Mouse (Mus musculus): Measurements from ENCODE around the gene Wdr17. TPM values are rescaled to one million over a fixed set of nuclear protein-coding genes. Genes with fewer than 3 reads are reported as not detected.

The Wdr17 gene
- polyA plus RNA-seq, 1 experiment from 2014 or later: 19.2 TPM

DNA sequence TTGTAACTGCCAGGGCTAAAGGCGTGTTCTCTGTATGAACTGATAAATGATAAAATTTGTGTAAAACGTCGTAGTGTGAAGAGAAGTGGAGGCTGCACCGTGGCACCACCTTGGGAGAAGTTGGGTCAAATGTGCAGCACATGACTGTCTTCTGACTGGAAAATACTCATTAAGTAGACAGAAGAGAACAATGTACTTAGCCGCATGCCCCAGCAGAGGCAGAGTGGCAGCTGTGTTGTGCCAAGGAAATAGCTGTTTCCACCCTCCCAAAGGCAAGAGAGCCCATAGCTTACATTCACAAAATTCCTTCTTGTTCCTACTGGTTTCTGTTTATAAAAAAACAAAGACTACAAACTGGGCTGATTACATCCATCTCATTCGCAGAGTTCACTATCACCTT lies 78.8 kb downstream of the Wdr17 start:
- Histone ChIP-seq H3K36me3 (ENCODE audit: control insufficient read depth, insufficient read depth) (no peaks in the 10 kb centered on the region), H3K9me3 (ENCODE audit: control insufficient read depth, low read length) (no peaks in the 10 kb centered on the region), H3K4me3 (replicated peaks; ENCODE audit: low read length) (no peak overlapping the region), H3K4me2 (ENCODE audit: low read length) (no peak overlapping the region), H3K4me1 (replicated peaks; ENCODE audit: control insufficient read depth, insufficient read depth, low read length) (peaks cover 3% of the 10 kb centered on the region), H3K27ac (ENCODE audit: low read length) (no peak overlapping the region), H3K9ac (replicated peaks; ENCODE audit: low read depth, low read length) (no peak overlapping the region), H3K27me3 (replicated peaks; ENCODE audit: control insufficient read depth, insufficient read depth, low read length) (no peaks in the 10 kb centered on the region)
- peak; percentile 77 for ATAC-seq
- 44% methylated on average over 6 of the region's 6 CpGs for WGBS

DNA sequence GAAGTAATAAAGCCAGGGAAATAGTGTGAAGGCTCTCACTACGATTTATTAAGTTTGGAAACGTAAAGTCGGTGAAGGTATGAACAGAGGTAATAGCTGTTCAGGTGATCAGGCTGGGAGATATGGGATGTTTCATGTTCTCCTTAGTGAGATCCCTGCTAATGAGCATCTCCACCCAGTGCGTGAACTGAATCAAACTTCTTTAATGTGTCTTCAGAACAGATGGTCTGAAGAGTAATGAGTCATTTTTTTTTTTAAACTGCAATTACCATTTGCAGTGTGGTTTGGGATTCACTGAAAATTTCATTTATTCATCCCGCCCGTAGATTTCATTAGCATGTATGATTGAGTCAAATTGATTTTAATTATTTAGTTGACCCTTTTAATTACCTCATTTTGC lies 80.8 kb downstream of the Wdr17 start:
- 56% methylated on average over 6 of the region's 6 CpGs for WGBS

DNA sequence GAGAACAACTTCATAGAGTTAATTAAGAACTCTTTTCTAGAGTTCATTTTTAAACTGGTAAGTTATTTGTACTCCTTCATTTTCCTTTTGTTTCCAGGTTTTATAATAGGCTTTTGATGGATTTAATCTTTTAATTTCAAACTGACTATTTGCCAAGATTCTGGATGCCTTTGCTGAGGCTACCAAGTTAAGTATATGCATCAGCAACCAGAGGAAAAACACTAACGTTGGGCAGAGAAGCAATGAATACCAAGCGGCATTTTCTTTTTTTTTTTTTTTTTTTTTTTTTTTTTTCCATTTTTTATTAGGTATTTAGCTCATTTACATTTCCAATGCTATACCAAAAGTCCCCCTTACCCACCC lies 94.3 kb downstream of the Wdr17 start:
- 47% methylated on average over 2 of the region's 2 CpGs for whole genome bisulfite sequencing
- H3K27me3 ChIP-seq (replicated peaks; ENCODE audit: control insufficient read depth, insufficient read depth, low read length): no peaks in the 10 kb centered on the region
- no peak overlapping the region for H3K4me2 ChIP-seq (ENCODE audit: low read length)
- no peak for ATAC-seq
- no peaks in the 10 kb centered on the region for H3K4me1 ChIP-seq (replicated peaks; ENCODE audit: control insufficient read depth, insufficient read depth, low read length)
- H3K9me3 ChIP-seq (ENCODE audit: control insufficient read depth, low read length): no peaks in the 10 kb centered on the region
- H3K9ac ChIP-seq (replicated peaks; ENCODE audit: low read depth, low read length): no peak overlapping the region
- no peaks in the 10 kb centered on the region for H3K36me3 ChIP-seq (ENCODE audit: control insufficient read depth, insufficient read depth)
- no peak overlapping the region for H3K27ac ChIP-seq (ENCODE audit: low read length)
- no peak overlapping the region for H3K4me3 ChIP-seq (replicated peaks; ENCODE audit: low read length)

More for the DNA sequence above, 80.8 kb downstream of the Wdr17 start:
- Histone ChIP-seq H3K4me2 (ENCODE audit: low read length) (no peak overlapping the region), H3K9ac (replicated peaks; ENCODE audit: low read depth, low read length) (no peak overlapping the region), H3K4me1 (replicated peaks; ENCODE audit: control insufficient read depth, insufficient read depth, low read length) (peaks cover 3% of the 10 kb centered on the region), H3K27me3 (replicated peaks; ENCODE audit: control insufficient read depth, insufficient read depth, low read length) (no peaks in the 10 kb centered on the region), H3K9me3 (ENCODE audit: control insufficient read depth, low read length) (no peaks in the 10 kb centered on the region), H3K36me3 (ENCODE audit: control insufficient read depth, insufficient read depth) (no peaks in the 10 kb centered on the region), H3K27ac (ENCODE audit: low read length) (no peak overlapping the region), H3K4me3 (replicated peaks; ENCODE audit: low read length) (no peak overlapping the region)
- ATAC-seq: peak; percentile 63

DNA sequence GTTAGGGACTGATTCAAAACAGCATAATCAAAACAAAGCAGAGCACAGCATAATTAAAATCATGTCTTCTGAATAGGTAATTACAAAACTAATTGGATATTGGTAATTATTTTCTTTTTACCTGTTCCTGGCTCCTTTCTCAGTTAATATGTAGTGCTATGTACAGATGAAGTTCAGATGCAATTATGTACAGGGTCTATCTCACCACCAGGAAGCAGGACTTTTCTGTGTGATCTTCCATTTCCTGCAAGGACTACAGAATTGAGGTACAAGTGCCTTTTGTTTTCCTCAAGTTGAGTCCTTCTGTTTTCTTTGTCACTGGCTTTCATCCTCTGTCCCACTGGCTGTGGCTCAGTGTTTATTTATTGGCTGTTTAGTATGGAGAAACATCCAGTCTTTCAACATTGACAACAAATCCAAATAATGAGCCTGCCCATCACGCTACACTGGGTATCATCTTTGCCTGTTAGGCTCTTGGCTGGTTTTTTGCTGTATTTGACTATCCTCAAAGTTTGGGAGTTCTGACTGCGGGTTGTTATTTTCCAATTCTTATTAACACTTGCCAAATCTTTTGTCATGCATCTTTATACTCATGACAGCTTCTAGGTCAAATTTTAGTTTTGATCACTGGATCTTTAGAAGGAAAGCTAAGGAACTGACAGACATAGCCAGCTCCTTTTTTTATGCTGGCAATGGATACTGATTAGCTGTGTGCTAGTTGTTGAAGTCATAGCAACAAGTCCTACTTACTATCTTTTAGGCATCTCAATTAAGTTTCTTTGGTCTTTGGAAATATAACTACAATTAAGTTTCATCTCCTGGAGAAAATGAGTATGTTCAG lies 94.9 kb downstream of the Wdr17 start:
- ATAC-seq: peak; percentile 61; the same call in 1 of the 2 replicates
- 39% methylated on average over 2 of the region's 2 CpGs for WGBS

DNA sequence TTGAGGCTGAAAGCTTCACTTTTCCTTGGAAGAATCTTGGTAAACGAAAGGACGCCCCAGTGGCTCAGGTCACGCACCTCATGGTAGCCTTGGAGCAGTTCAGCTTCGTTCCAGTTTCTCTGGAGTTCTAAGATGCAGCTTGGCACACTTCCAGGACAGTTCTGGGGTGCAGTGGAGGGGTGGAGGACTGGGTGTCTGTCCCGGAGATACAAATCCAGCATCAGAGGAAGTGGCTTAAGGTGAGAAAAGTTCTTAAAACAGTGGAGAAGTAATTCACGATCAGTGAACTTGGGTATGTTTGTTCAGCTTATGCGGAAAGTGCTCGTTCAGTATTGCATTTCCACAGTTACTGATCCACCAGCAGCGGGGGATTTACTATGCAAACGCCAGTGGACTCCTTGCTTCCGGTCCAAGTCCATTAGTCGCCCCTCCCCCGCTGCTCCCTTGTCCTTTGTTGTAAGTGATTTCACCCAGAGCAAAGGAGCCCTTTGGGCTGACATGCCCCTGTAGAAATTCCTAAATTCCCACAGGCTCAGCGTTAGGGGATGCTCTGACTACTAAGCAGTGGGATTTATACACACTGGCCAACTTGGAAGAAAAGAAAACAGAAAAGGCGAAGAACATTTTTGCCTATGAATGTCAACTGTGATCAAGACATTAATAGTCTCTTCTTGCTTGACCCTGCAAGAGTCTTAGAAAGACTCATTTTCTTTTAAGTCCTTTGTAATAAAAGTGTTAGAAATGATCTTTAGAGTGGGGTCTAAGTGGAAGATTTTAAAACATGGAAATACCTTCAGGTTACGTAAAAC lies 106.6 kb downstream of the Wdr17 start:
- Histone ChIP-seq H3K9me3 (ENCODE audit: control insufficient read depth, low read length) (no peaks in the 10 kb centered on the region), H3K4me3 (replicated peaks; ENCODE audit: low read length) (peak overlapping the region; percentile 51), H3K27me3 (replicated peaks; ENCODE audit: control insufficient read depth, insufficient read depth, low read length) (no peaks in the 10 kb centered on the region), H3K4me1 (replicated peaks; ENCODE audit: control insufficient read depth, insufficient read depth, low read length) (peaks cover 14% of the 10 kb centered on the region), H3K27ac (ENCODE audit: low read length) (peak overlapping the region; percentile 42), H3K36me3 (ENCODE audit: control insufficient read depth, insufficient read depth) (no peaks in the 10 kb centered on the region), H3K4me2 (ENCODE audit: low read length) (peak overlapping the region; percentile 86), H3K9ac (replicated peaks; ENCODE audit: low read depth, low read length) (peak overlapping the region; percentile 63; the same call in 1 of the 2 replicates)
- ATAC-seq: peak; percentile 89
- WGBS: 5% methylated on average over 16 of the region's 16 CpGs

More for the DNA sequence above, 94.9 kb downstream of the Wdr17 start:
- Histone ChIP-seq H3K4me1 (replicated peaks; ENCODE audit: control insufficient read depth, insufficient read depth, low read length) (no peaks in the 10 kb centered on the region), H3K4me2 (ENCODE audit: low read length) (no peak overlapping the region), H3K4me3 (replicated peaks; ENCODE audit: low read length) (no peak overlapping the region), H3K9me3 (ENCODE audit: control insufficient read depth, low read length) (no peaks in the 10 kb centered on the region), H3K36me3 (ENCODE audit: control insufficient read depth, insufficient read depth) (no peaks in the 10 kb centered on the region), H3K27me3 (replicated peaks; ENCODE audit: control insufficient read depth, insufficient read depth, low read length) (no peaks in the 10 kb centered on the region), H3K27ac (ENCODE audit: low read length) (no peak overlapping the region), H3K9ac (replicated peaks; ENCODE audit: low read depth, low read length) (no peak overlapping the region)

DNA sequence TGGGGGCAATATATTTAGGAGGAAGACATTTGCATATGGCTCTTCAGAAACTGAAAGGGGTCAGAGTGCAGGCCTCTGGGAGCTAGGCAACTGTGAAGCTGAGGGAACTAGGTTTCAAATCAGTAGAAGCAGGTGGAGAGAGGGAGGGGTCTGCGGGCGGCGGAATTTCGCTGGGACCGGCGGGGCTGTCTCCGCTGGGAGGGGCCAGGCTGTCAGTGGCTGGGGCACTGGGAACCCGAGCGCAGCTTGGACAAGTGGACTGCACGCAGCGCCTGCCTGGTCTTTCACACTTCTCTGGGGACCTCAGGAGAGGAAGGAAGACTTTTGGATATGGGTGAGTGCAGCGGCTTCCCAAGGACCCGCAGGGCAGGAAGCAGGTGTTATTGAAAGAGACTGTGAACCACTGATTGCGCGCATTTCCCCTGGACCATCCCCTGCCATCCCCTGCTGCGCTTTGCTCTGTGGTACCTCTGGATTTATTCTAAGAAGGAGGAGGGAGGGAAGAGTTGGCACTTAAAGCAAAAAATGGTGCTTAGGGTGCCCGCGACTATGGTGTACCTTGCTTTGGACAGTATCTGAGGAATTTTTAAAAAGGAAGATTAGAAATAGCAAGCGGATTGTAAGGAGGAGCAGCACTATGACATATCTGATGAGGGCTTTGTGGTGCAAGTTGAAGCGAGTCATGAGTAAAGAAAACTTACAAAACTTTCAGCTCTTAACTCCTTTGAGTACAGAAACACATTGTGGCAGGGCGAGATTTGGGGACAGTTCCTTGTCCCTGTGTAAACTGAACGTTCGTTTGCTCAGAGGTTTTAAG lies 107.5 kb downstream of the Wdr17 start:
- peak; percentile 62 for ATAC-seq
- peak overlapping the region; percentile 42 for H3K27ac ChIP-seq (ENCODE audit: low read length)
- H3K4me3 ChIP-seq (replicated peaks; ENCODE audit: low read length): peak overlapping the region; percentile 51
- no peaks in the 10 kb centered on the region for H3K9me3 ChIP-seq (ENCODE audit: control insufficient read depth, low read length)
- H3K4me2 ChIP-seq (ENCODE audit: low read length): peak overlapping the region; percentile 86
- H3K36me3 ChIP-seq (ENCODE audit: control insufficient read depth, insufficient read depth): no peaks in the 10 kb centered on the region
- H3K27me3 ChIP-seq (replicated peaks; ENCODE audit: control insufficient read depth, insufficient read depth, low read length): no peaks in the 10 kb centered on the region
- under 1% methylated on average over 23 of the region's 23 CpGs for WGBS
- H3K9ac ChIP-seq (replicated peaks; ENCODE audit: low read depth, low read length): peak overlapping the region; percentile 63
- peaks cover 14% of the 10 kb centered on the region for H3K4me1 ChIP-seq (replicated peaks; ENCODE audit: control insufficient read depth, insufficient read depth, low read length)

DNA sequence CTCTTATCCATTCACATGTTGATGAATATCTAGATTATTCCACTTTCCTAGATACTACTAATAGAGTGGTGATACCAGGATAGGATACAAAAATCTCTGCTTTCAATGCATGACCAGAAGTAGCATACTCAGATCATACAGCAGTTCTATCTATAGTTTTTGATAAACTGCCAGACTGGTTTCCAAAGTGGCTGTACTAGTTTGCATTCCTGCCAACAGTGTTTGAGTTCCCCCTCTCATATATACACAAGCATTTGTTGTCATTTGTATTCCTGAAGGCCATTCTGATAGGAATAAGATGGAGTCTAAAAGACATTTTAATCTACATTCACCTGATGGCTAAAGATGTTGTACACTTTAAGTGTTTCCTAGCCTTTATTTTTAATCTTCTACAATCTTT lies 110.0 kb downstream of the Wdr17 start:
- H3K27ac ChIP-seq (ENCODE audit: low read length): no peak overlapping the region
- H3K9ac ChIP-seq (replicated peaks; ENCODE audit: low read depth, low read length): no peak overlapping the region
- H3K4me1 ChIP-seq (replicated peaks; ENCODE audit: control insufficient read depth, insufficient read depth, low read length): peaks cover 14% of the 10 kb centered on the region
- ATAC-seq: no peak
- H3K9me3 ChIP-seq (ENCODE audit: control insufficient read depth, low read length): no peaks in the 10 kb centered on the region
- no peaks in the 10 kb centered on the region for H3K36me3 ChIP-seq (ENCODE audit: control insufficient read depth, insufficient read depth)
- H3K27me3 ChIP-seq (replicated peaks; ENCODE audit: control insufficient read depth, insufficient read depth, low read length): no peaks in the 10 kb centered on the region
- no peak overlapping the region for H3K4me3 ChIP-seq (replicated peaks; ENCODE audit: low read length)
- H3K4me2 ChIP-seq (ENCODE audit: low read length): no peak overlapping the region

DNA sequence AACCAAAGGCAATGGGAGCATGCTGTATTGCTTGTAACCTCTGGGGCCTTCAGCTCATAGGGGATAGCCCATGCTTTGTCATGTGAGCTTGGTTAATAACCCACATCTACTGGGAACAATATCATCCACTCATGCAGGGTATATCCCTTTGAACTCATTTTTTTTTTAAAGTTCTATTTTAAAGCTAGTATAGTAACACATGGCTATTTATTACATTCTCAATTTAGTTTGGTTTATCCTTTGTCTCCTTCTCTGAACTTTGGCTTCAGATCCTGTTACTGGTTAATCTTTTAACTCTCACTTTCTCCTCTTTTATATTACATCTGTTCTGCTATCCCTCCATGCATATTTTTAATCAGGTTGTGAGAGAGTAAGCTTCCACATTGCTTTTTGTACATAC lies 110.7 kb downstream of the Wdr17 start:
- Histone ChIP-seq H3K36me3 (ENCODE audit: control insufficient read depth, insufficient read depth) (no peaks in the 10 kb centered on the region), H3K4me2 (ENCODE audit: low read length) (no peak overlapping the region), H3K27ac (ENCODE audit: low read length) (no peak overlapping the region), H3K9me3 (ENCODE audit: control insufficient read depth, low read length) (no peaks in the 10 kb centered on the region), H3K9ac (replicated peaks; ENCODE audit: low read depth, low read length) (no peak overlapping the region), H3K4me1 (replicated peaks; ENCODE audit: control insufficient read depth, insufficient read depth, low read length) (peaks cover 14% of the 10 kb centered on the region), H3K27me3 (replicated peaks; ENCODE audit: control insufficient read depth, insufficient read depth, low read length) (no peaks in the 10 kb centered on the region), H3K4me3 (replicated peaks; ENCODE audit: low read length) (no peak overlapping the region)
- no peak for ATAC-seq

DNA sequence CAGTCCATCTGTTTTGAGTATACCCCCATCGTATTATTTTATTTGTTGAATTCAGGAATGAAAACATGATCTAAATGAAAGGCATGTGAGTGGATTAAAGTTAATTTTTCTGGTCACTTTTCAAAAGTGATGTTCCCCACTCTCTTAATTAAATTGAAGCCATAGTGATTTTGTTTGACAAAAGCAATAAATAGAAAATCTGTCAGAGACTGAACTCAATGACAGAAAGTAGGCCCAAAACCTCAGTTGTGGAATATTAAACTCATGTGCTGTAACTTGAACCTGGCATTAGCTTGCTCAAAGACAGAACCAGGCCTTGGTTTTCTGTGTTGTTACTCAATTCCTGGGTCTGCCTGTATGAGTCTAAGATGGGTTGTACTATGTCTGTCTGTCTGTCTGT lies 129.3 kb downstream of the Wdr17 start:
- no peak for ATAC-seq
- no peaks in the 10 kb centered on the region for H3K9me3 ChIP-seq (ENCODE audit: control insufficient read depth, low read length)
- no peak overlapping the region for H3K4me2 ChIP-seq (ENCODE audit: low read length)
- H3K27ac ChIP-seq (ENCODE audit: low read length): no peak overlapping the region
- no peaks in the 10 kb centered on the region for H3K4me1 ChIP-seq (replicated peaks; ENCODE audit: control insufficient read depth, insufficient read depth, low read length)
- H3K36me3 ChIP-seq (ENCODE audit: control insufficient read depth, insufficient read depth): no peaks in the 10 kb centered on the region
- H3K9ac ChIP-seq (replicated peaks; ENCODE audit: low read depth, low read length): no peak overlapping the region
- H3K4me3 ChIP-seq (replicated peaks; ENCODE audit: low read length): no peak overlapping the region
- WGBS: 83% methylated on average over 1 of the region's 1 CpGs
- no peaks in the 10 kb centered on the region for H3K27me3 ChIP-seq (replicated peaks; ENCODE audit: control insufficient read depth, insufficient read depth, low read length)

Data from forebrain, embryonic 16.5 days (tissue).